In the genomic region with DNA sequence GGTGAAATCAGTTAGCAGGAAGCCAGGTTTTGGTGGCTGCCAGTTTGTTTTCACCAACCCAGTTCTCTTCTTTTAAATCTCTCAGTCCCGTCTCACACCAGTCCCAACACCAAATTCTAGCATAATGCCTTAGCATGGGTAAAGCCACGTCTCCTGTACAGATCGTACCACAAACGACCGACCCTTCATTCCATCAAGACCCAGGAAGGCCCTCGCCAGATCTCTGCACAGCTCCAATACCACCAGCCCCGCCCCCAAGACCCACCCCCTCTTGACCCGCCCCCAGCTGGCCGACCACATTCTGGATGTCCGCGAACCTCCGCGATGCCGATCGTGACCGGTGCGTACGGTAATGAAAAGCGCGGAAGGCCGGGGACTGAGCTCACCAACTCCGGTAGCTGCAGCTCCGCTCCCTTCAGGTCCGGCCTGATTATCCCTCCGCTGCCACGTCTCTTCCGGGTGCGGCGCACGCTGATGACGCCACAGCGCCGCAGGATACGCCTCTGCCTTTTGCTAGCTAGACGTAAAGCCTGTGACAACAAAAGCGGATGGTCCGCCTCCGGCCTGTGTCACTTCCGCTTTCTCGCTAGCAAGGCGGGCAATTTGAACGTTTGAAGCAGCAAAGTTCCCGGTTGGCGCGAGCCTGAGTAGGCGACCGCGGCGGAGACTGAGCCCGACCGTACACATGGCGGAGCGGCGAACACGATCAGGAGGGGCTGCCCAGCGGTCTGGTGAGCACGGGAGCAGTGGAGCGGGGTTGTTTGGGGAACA, we compare ENCODE assay signal across 8 mouse cellular contexts. TPM values are rescaled to one million over a fixed set of nuclear protein-coding genes. Genes with fewer than 3 reads are reported as not detected.
A peak's percentile ranks its signal among the peaks of the same experiment; 100 is the strongest.
DNase-seq lines count a peak whose midpoint lies in the region; ATAC-seq and TF ChIP-seq lines count a peak whose summit lies in the region.

A gene (minus strand): TSS at position 479 of the 771 bp plus-strand sequence.
A gene (plus strand): TSS at position 506 of the 771 bp plus-strand sequence.

- H3K27me3 ChIP-seq in hindbrain, postnatal 0 days (ENCODE audit: insufficient read depth, low read length): no peaks in the 10 kb centered on the region

- peak within 1 kb of the TSS; percentile 94 for H3K4me2 ChIP-seq in hindbrain, postnatal 0 days (ENCODE audit: low read depth, low read length)

- peak within 1 kb of the TSS; percentile 71 for H3K27ac ChIP-seq in hindbrain, postnatal 0 days
- H3K27ac ChIP-seq in left cerebral cortex, adult 2 months: peak within 1 kb of the TSS; percentile 22; the same call in 1 of the 2 replicates

- peaks cover 8% of the 10 kb centered on the region for H3K4me1 ChIP-seq in hindbrain, postnatal 0 days (ENCODE audit: insufficient read depth, low read length)

- H3K4me3 ChIP-seq in hindbrain, postnatal 0 days (ENCODE audit: low read length): peak within 1 kb of the TSS; percentile 54
- H3K4me3 ChIP-seq in left cerebral cortex, adult 2 months: peak within 1 kb of the TSS; percentile 70

- WGBS in hindbrain, postnatal 0 days: under 1% methylated on average over 58 of the region's 58 CpGs

- DNase-seq in WW6 (ENCODE audit: low read depth, low spot score): peak; percentile 98
- DNase-seq in cerebellum, postnatal 4 days (ENCODE audit: low spot score in 2 of 2): peak; percentile 96 to 98
- DNase-seq in gastrocnemius, adult 18-20 months (ENCODE audit: low spot score): peak; percentile 96
- DNase-seq in hindbrain, postnatal 0 days (ENCODE audit: low spot score): peak; percentile 100
- peak; percentile 94 to 97 for DNase-seq in left cerebral cortex, adult 2 months (ENCODE audit: extremely low spot score in 1 of 2, low spot score in 2 of 2)
- peak; percentile 95 to 97 for DNase-seq in right cerebral cortex, adult 2 months (ENCODE audit: low spot score in 2 of 2)
- DNase-seq in urinary bladder, postnatal 14 days (ENCODE audit: low spot score): peak; percentile 96

- intact Hi-C loops in left cerebral cortex, adult 2 months (cut with DNase I): loop anchor here (2.0 to 10.0 kb wide), 3 partner anchors 24 to 250 kb away; a partner anchor contains a TSS

- peak; percentile 93 for ATAC-seq in hindbrain, postnatal 0 days
- ATAC-seq in megakaryocyte, adult 5-6 weeks (ENCODE audit: poor library complexity, severe bottlenecking): peak; percentile 97

- peaks cover 28% of the 10 kb centered on the region for H3K36me3 ChIP-seq in hindbrain, postnatal 0 days (ENCODE audit: insufficient read depth, low read length)

- H3K9me3 ChIP-seq in hindbrain, postnatal 0 days (ENCODE audit: low read length): no peaks in the 10 kb centered on the region

- H3K9ac ChIP-seq in hindbrain, postnatal 0 days (replicated peaks; ENCODE audit: low read length): peak within 1 kb of the TSS; percentile 63

- TF ChIP-seq CTCF in hindbrain, postnatal 0 days (IDR thresholded peaks at IDR 0.05; ENCODE audit: low read depth): no peak
- TF ChIP-seq CTCF in left cerebral cortex, adult 2 months (IDR thresholded peaks at IDR 0.05): no peak; the same call in 1 of the 2 replicates

RNA-seq across cellular contexts. Expression of the first gene that starts in this region (rescaled TPM):
- 10 to 100 TPM; 13.5 to 14.8 TPM for total RNA-seq in gastrocnemius, adult 18-20 months (2021)
- 76.9 and 88.2 TPM in 2 replicates for total RNA-seq in hindbrain, postnatal 0 days (2014; rRNA removed)
- 83.9 and 88.2 TPM in 2 replicates for polyA plus RNA-seq in hindbrain, postnatal 0 days (2015; fragmentation: Nextera tagmentation; extraction: Ambion mirVana)
- 10 to 100 TPM; 41.8 to 45.8 TPM for total RNA-seq in left cerebral cortex, adult 2 months (2021)
- total RNA-seq in megakaryocyte, adult 5-6 weeks (2015): 15.3 and 15.8 TPM in 2 replicates
- total RNA-seq in megakaryocyte, adult 5-6 weeks (2017): 29.2 and 33.7 TPM in 2 replicates

RNA-seq across cellular contexts. Expression of the second gene that starts in this region (rescaled TPM):
- total RNA-seq in gastrocnemius, adult 18-20 months (2021): not detected
- total RNA-seq in hindbrain, postnatal 0 days (2014; rRNA removed): 6.3 and 7.4 TPM in 2 replicates
- polyA plus RNA-seq in hindbrain, postnatal 0 days (2015; fragmentation: Nextera tagmentation; extraction: Ambion mirVana): 6.1 and 7.4 TPM in 2 replicates
- total RNA-seq in left cerebral cortex, adult 2 months (2021): not detected
- total RNA-seq in megakaryocyte, adult 5-6 weeks (2015): 30.5 and 32.2 TPM in 2 replicates
- 24.3 and 26.6 TPM in 2 replicates for total RNA-seq in megakaryocyte, adult 5-6 weeks (2017)

Comparison
In these comparisons a context has a peak if more than half of its experiments do, and no peak if none do; other contexts are left out.
1. Peak in every context shown above with its lines: DNase-seq, ATAC-seq, H3K4me3 ChIP-seq and H3K27ac ChIP-seq.